Mouse (Mus musculus): Measurements from ENCODE around the gene Haus7.

- TF ChIP-seq POLR2A (IDR thresholded peaks at IDR 0.05; ENCODE audit: insufficient read length, low read depth), result no peak
- TF ChIP-seq TCF3 (IDR thresholded peaks at IDR 0.05; ENCODE audit: insufficient read length, low read depth), result no peak
- TF ChIP-seq POLR2AphosphoS2 (IDR thresholded peaks at IDR 0.05; ENCODE audit: insufficient read length, low read depth), result no peak
- TF ChIP-seq E2F4 (IDR thresholded peaks at IDR 0.05; ENCODE audit: insufficient read depth), result no peak
- no peak for TF ChIP-seq MAX (IDR thresholded peaks at IDR 0.05; ENCODE audit: low read depth)
- no peak for TF ChIP-seq SRF (IDR thresholded peaks at IDR 0.05; ENCODE audit: control insufficient read depth, insufficient read length, low read depth)
- no peak for TF ChIP-seq USF1 (IDR thresholded peaks at IDR 0.05; ENCODE audit: low read depth)
- TF ChIP-seq MYOG (IDR thresholded peaks at IDR 0.05; ENCODE audit: control insufficient read depth in 1 of 3, insufficient read depth in 1 of 3, insufficient read length in 2 of 3, low read depth in 2 of 3), result no peak
- TF ChIP-seq MYOD1 (IDR thresholded peaks at IDR 0.05; ENCODE audit: control insufficient read depth in 1 of 3, insufficient read length in 2 of 3, low read depth in 2 of 3), result no peak
- no peak for TF ChIP-seq CEBPB (IDR thresholded peaks at IDR 0.05; ENCODE audit: insufficient read depth, poor library complexity, severe bottlenecking)
These were observed 12.9 kb upstream of the Haus7 start for GRCm38 (mm10) chrX:73471764-73472163.
